Mouse (Mus musculus) kidney, embryonic 16.5 days (tissue): ENCODE data around the gene Tmem30a. TPM values are rescaled to one million over a fixed set of nuclear protein-coding genes. Genes with fewer than 3 reads are reported as not detected.
A peak's percentile ranks its signal among the peaks of the same experiment; 100 is the strongest.

ENCODE experiments used
- ATAC-seq: fragments of 200-750 bp; cut with Nextera tagmentation; 2 replicates; pipeline ENCODE4 v1.8.0; 2017; ENCODE audit warnings: moderate TSS enrichment; ENCODE audit not compliant: low FRiP score, low TSS enrichment
- H3K27ac ChIP-seq: fragments of 300-500 bp; sonication (generic); 2 replicates; pipeline ENCODE4 v1.5.1; 2014; ENCODE audit warnings: low read length
- H3K27me3 ChIP-seq: fragments of 300-500 bp; sonication (generic); 2 replicates; pipeline ENCODE4 v1.6.1; 2014; ENCODE audit warnings: low read length, control low read depth, mixed read lengths; ENCODE audit not compliant: insufficient read depth
- H3K36me3 ChIP-seq: fragments of 300-500 bp; sonication (generic); 2 replicates; pipeline ENCODE4 v1.6.1; 2014; ENCODE audit warnings: low read length, control low read depth, mixed read lengths; ENCODE audit not compliant: insufficient read depth
- H3K4me1 ChIP-seq: fragments of 300-500 bp; sonication (generic); 2 replicates; pipeline ENCODE4 v1.6.1; 2014; ENCODE audit warnings: low read length, control low read depth, mixed read lengths; ENCODE audit not compliant: insufficient read depth
- H3K4me2 ChIP-seq: fragments of 300-500 bp; sonication (generic); replicated peaks from 2 replicates; pipeline ENCODE4 v1.6.1; 2014; ENCODE audit warnings: low read depth, low read length
- H3K4me3 ChIP-seq: fragments of 300-500 bp; sonication (generic); 2 replicates; pipeline ENCODE4 v1.5.1; 2014; ENCODE audit warnings: mild to moderate bottlenecking, low read length
- H3K9ac ChIP-seq: fragments of 300-500 bp; sonication (generic); replicated peaks from 2 replicates; pipeline ENCODE4 v1.6.1; 2014; ENCODE audit warnings: low read length
- H3K9me3 ChIP-seq: fragments of 300-500 bp; sonication (generic); 2 replicates; pipeline ENCODE4 v1.6.1; 2016; ENCODE audit warnings: low read length, control low read depth
- WGBS: fragments of 180-500 bp; shearing (Covaris S2); extraction: QIAGEN DNeasy Blood & Tissue Kit; methylation state at CpG from one replicate; pipeline ENCODE4 v1.1.7; 2014; 5-methylcytosine and 5-hydroxymethylcytosine counted together
- polyA plus RNA-seq: library from polyadenylated mRNA; unstranded; fragments of >200 nt; fragmentation: Nextera tagmentation; extraction: Ambion mirVana; gene quantifications from 2 replicates; pipeline ENCODE4 v1.2.1, GENCODE M21; 2015

Tmem30a gene
- polyA plus RNA-seq, 1 experiment from 2014 or later = 86.2 TPM

DNA sequence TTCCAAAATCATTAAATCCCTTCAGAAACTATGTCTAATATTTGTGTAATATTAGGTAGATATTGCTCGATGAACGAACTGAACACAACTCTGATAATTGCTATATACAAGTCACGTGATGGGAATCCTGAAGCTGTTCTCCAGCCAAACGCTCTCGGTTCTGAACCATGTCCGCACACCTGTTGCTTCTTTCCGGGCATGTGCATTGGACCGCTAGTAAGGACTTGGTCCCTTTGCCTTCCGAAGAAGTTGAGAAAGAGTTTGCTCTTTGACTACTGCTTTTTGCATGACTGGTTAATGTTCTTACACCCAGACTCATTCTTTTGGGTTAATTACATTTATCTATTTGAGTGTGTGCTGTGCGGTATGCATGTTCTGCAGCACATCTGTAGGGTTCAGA, 12.1 kb upstream of the Tmem30a start:
- no peak overlapping the region for H3K4me2 ChIP-seq
- H3K27me3 ChIP-seq = no peaks in the 10 kb centered on the region; the same call in 1 of the 2 replicates
- no peak for ATAC-seq
- no peaks in the 10 kb centered on the region for H3K9me3 ChIP-seq
- no peak overlapping the region for H3K27ac ChIP-seq
- H3K9ac ChIP-seq = no peak overlapping the region
- no peaks in the 10 kb centered on the region for H3K4me1 ChIP-seq
- no peaks in the 10 kb centered on the region for H3K36me3 ChIP-seq
- 84% methylated on average over 10 of the region's 10 CpGs for WGBS
- H3K4me3 ChIP-seq = no peak overlapping the region

- Histone ChIP-seq H3K9ac (no peak overlapping the region), H3K4me3 (no peak overlapping the region), H3K36me3 (no peaks in the 10 kb centered on the region), H3K4me1 (peaks cover 6% of the 10 kb centered on the region), H3K4me2 (no peak overlapping the region), H3K9me3 (no peaks in the 10 kb centered on the region), H3K27ac (no peak overlapping the region), H3K27me3 (no peaks in the 10 kb centered on the region)
- ATAC-seq = no peak
- 65% methylated on average over 7 of the region's 7 CpGs for WGBS
Observed at GRCm38 (mm10) chr9:79796461-79797135, 3.3 kb upstream of the Tmem30a start.

GRCm38 (mm10) chr9:79795076-79795475, 1.8 kb upstream of the Tmem30a start:
- Histone ChIP-seq H3K9me3 (no peaks in the 10 kb centered on the region), H3K27me3 (no peaks in the 10 kb centered on the region), H3K9ac (no peak overlapping the region), H3K36me3 (no peaks in the 10 kb centered on the region), H3K4me1 (peaks cover 6% of the 10 kb centered on the region), H3K4me2 (no peak overlapping the region), H3K4me3 (no peak overlapping the region), H3K27ac (no peak overlapping the region)
- ATAC-seq = no peak
- WGBS = 67% methylated on average over 1 of the region's 1 CpGs

DNA sequence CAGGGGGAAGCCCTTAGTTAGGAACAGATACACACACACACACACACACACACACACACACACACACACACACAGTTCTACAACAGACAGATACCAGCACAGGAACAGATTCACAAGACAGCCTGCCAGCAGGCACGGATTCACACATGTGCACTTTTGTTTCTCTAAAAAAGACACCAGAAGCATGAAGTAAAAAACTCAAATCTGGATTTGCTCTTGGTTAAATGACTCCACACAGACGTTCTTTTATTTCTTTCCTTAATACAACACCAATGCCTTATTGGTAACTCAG, 7.6 kb downstream of the Tmem30a start:
- no peak overlapping the region for H3K9ac ChIP-seq
- WGBS = 71% methylated on average over 2 of the region's 2 CpGs
- H3K4me3 ChIP-seq = no peak overlapping the region
- H3K27me3 ChIP-seq = no peaks in the 10 kb centered on the region
- H3K36me3 ChIP-seq = no peaks in the 10 kb centered on the region
- H3K27ac ChIP-seq = no peak overlapping the region
- H3K9me3 ChIP-seq = no peaks in the 10 kb centered on the region
- H3K4me1 ChIP-seq = 0 out of 2 replicates have a peak, but pooled peaks cover 8% of the 10 kb centered on the region
- ATAC-seq = no peak
- no peak overlapping the region for H3K4me2 ChIP-seq

DNA sequence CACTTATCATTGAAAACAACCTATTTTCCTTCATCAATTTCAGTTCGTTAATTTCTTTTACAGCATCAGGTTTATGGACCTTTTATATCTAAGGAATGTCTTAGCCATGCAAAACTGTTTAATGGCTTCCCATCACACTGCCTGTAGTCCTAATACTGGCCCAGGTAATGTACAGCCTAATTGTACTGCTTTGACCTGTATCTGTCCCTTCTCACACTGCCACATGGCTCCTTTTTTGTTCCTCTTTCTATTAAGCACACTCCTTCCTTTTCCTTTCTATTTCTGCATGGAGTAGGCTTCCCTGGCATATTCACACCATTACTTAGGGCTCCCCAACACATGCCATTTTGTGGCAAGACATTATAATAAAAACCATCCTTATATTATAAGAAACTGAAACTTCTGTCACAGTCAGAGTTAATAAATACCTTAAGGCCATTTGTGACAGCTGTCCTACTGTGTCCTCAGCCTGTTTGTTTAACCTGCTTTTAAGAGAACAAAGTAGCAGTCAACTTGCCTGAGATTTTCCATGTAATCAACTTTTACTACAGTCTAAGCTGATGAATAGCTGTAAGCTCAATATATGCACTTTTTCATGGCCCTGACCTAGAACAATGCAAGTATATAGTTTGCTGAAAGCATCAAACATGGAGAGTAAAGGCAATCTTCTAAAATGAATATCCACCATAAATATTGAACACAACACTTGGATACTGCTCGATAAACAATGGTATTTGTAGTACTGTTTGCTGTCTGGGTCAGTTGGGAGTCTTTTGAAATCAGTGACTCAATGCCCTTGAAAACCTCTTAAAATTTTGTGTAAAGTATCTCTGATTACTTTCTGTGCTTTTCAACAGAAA, 8.1 kb downstream of the Tmem30a start:
- Histone ChIP-seq H3K4me3 (no peak overlapping the region), H3K36me3 (no peaks in the 10 kb centered on the region), H3K9me3 (no peaks in the 10 kb centered on the region), H3K4me2 (no peak overlapping the region), H3K9ac (no peak overlapping the region), H3K4me1 (0 out of 2 replicates have a peak, but pooled peaks cover 8% of the 10 kb centered on the region), H3K27ac (no peak overlapping the region), H3K27me3 (no peaks in the 10 kb centered on the region)
- WGBS = 89% methylated on average over 2 of the region's 2 CpGs
- no peak for ATAC-seq

DNA sequence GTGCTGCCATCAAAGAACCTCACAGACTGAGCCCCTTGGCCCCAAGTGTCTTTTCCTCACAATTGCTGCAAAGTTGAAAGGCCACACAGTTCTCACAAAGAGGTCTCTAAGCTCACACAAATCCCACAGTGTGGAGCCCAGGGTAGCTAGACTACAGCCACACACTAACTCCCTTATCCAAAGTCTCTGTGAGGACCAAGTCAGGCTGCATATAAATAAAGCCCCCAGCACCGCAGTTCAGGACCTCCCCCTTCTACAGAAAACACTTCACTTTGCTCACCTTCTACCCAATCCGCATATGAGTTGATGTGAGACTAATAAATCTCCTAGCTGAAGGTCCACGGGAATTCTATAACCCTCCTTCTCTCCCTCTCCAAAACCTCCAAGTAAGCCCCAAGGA, 8.9 kb downstream of the Tmem30a start:
- H3K27me3 ChIP-seq = no peaks in the 10 kb centered on the region
- no peaks in the 10 kb centered on the region for H3K9me3 ChIP-seq
- 0 out of 2 replicates have a peak, but pooled peaks cover 8% of the 10 kb centered on the region for H3K4me1 ChIP-seq
- H3K4me3 ChIP-seq = no peak overlapping the region
- no peak overlapping the region for H3K27ac ChIP-seq
- no peak overlapping the region for H3K9ac ChIP-seq
- H3K4me2 ChIP-seq = no peak overlapping the region
- H3K36me3 ChIP-seq = no peaks in the 10 kb centered on the region
- WGBS = 47% methylated on average over 3 of the region's 3 CpGs
- no peak for ATAC-seq

- ATAC-seq = no peak
- Histone ChIP-seq H3K4me3 (no peak overlapping the region), H3K9me3 (no peaks in the 10 kb centered on the region), H3K9ac (no peak overlapping the region), H3K4me1 (no peaks in the 10 kb centered on the region), H3K36me3 (peaks cover 7% of the 10 kb centered on the region; the same call in 1 of the 2 replicates), H3K4me2 (no peak overlapping the region), H3K27ac (no peak overlapping the region), H3K27me3 (no peaks in the 10 kb centered on the region)
- 54% methylated on average over 2 of the region's 2 CpGs for WGBS
Observed at GRCm38 (mm10) chr9:79779354-79779753, 14.0 kb downstream of the Tmem30a start.

GRCm38 (mm10) chr9:79766991-79767545, 26.2 kb downstream of the Tmem30a start:
- H3K4me3 ChIP-seq = no peak overlapping the region
- H3K9me3 ChIP-seq = no peaks in the 10 kb centered on the region
- no peak overlapping the region for H3K27ac ChIP-seq
- H3K4me1 ChIP-seq = no peaks in the 10 kb centered on the region
- H3K9ac ChIP-seq = no peak overlapping the region
- H3K36me3 ChIP-seq = 0 out of 2 replicates have a peak, but pooled peaks cover 3% of the 10 kb centered on the region
- no peak overlapping the region for H3K4me2 ChIP-seq
- WGBS = 90% methylated on average over 5 of the region's 5 CpGs
- peak; percentile 49; the same call in 1 of the 2 replicates for ATAC-seq
- H3K27me3 ChIP-seq = no peaks in the 10 kb centered on the region

DNA sequence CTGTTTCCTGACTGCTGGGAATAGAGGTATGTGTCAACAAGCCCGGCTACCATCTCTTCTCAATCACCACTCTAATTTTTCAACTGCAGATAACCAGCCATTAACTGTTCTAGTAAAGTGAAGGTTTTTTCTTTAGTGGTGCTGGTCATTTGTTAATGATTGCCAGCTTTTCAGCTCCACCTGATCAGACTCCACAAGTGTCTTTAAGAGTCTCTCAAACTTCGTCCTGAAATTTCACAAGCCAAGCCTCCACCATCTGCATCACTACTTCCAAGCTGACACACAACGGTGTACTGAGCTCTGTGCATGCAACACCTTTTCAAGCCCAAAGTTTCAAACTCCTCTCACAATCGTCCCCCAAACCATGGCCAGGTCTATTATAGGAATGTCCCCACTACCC, 28.0 kb downstream of the Tmem30a start:
- WGBS = 81% methylated on average over 4 of the region's 4 CpGs
- H3K4me3 ChIP-seq = no peak overlapping the region
- H3K9ac ChIP-seq = no peak overlapping the region
- no peaks in the 10 kb centered on the region for H3K27me3 ChIP-seq
- no peaks in the 10 kb centered on the region for H3K9me3 ChIP-seq
- peaks cover 3% of the 10 kb centered on the region for H3K4me1 ChIP-seq
- peak; percentile 46 for ATAC-seq
- H3K36me3 ChIP-seq = no peaks in the 10 kb centered on the region
- no peak overlapping the region for H3K4me2 ChIP-seq
- peak overlapping the region; percentile 22; the same call in 1 of the 2 replicates for H3K27ac ChIP-seq

- WGBS = 78% methylated on average over 6 of the region's 6 CpGs
- no peak for ATAC-seq
- H3K4me2 ChIP-seq = no peak overlapping the region
- no peaks in the 10 kb centered on the region for H3K9me3 ChIP-seq
- H3K4me1 ChIP-seq = peaks cover 12% of the 10 kb centered on the region
- no peaks in the 10 kb centered on the region for H3K36me3 ChIP-seq
- H3K27ac ChIP-seq = no peak overlapping the region
- H3K4me3 ChIP-seq = no peak overlapping the region
- H3K9ac ChIP-seq = no peak overlapping the region
- H3K27me3 ChIP-seq = no peaks in the 10 kb centered on the region
Observed at GRCm38 (mm10) chr9:79762519-79762918, 30.8 kb downstream of the Tmem30a start.
